Mouse (Mus musculus): Measurements from ENCODE around the gene Ano3.

The Ano3 gene

DNA sequence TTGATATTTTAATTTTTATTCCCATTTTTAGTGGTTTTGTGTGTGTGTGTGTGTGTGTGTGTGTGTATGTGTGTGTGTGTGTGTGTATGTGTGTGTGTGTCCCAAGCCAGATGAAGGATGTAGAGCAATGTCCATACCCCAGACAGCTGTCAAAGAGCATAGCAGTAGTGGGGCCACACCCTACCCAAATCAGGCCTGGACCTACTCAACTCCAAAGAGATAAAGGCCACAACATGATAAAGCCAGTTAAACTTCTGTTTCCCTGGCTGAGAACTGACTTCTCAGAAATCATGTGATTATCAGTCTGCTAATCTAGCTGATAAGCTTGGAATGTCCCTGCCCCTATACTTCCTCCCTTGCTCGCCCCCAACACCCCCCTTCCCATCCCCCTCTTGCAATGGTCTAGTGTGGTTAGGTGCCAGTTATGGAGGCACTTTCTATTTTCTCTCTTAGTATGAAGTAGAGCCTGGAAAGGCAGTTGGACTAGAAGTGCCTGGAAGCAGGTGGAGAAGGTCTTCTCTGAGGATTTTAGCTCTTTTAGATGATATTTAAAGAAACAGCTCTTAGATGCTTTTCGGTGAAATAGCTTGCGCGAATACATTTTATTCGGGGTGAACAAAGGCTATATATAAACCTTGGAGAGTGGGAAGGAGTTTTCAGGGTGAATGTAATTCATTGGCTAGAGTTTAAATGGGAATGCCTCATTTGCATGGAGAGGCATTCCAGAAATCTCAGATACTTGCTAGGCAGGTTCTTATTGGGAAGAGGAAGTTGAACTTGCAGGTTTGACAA, 144.2 kb downstream of the Ano3 start:
- DNase-seq: peak in 1 of 2 experiments; percentile 10

DNA sequence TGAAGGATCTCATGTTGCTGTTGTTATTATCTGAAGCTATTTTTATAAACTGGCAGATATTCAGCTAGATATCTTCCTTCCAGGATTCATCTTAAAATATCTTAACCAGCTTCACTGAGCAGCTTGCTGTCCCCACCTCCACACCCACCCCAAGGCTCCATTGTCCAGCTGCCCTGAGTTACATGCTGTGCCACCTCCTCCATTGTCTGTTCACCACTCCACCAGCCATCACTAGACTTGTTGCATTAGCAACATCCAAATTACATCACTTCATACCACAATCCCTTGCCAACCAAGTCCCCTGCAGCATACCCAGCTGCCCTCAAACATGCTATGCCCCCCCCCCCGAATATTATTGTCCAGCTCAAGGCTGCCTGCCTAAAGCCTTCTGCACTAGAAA, 154.8 kb downstream of the Ano3 start:
- no peak for DNase-seq

DNA sequence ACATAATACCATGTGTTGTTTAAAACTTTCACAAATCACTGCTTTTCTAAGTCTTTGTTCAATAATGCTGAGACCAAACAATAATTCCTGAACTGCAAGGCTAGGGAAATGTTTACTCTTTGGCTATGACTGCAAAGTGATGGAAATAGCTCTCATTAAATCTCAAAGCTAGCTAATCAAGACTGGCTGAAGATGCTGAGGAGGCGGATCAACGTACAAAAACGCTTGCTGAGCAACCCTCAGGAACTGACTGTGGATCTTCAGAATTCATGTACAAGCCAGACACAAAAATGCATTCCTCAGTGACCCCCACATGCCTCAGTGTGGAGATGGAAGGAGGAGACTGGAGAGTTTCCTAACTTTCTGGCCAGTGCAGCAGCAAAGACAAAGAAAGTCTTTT, 155.3 kb downstream of the Ano3 start:
- DNase-seq: no peak

DNA sequence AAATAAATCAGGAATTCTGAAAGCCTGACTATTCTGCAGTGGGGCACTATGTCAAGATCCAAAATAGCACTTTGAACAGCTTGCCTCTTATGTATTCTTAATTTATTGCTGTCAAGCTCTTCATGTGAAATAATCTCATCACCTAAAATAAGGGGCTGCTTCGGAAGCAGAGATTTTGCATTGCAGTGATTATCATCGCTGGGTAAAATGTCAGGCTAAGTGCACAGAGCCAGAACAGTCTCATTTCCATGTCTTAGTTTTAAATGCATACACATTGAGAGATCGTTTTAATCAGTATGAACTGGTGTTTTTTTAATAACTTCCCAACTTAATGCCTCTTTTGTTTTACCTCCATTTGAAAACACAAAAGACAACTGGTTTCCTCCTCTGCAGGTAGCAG, 163.3 kb downstream of the Ano3 start:
- DNase-seq: no peak

DNA sequence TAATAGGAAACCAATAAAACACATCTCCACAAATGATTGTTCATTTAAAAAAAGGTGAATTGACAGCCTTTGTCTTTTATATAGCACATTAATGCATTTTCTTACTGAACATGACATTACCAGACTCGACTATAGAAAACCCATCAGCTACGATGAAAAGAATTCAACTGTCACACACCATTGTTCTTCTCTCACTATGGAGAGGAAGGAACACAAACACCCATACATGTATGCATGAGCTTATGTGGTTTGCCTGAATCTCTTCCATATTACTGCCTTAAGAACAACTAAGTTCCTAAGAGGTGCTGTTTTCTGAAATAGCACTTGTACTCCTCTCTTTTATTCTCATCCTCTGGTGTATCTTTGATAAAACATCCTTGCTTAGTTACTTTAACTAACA, 191.3 kb downstream of the Ano3 start:
- DNase-seq: no peak

DNA sequence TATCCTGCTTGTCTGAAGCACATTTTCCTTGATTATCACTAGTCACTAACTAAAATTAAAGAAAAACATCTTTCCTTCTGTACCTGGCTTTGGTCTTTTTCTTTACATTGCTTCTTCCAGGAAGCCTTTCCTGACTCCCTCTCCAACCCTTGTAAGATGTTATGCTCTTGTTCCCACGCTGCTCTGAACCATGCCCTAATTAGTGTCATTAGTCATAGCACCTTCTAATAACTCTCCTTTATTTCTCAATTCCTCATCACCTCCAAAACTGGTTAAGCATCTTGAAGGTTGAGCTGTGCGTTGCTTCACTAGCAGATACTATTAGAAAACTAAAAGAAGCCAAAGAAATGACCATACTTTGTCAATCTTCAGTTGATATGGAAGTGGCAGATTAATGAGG, 193.2 kb downstream of the Ano3 start:
- no peak for DNase-seq

DNA sequence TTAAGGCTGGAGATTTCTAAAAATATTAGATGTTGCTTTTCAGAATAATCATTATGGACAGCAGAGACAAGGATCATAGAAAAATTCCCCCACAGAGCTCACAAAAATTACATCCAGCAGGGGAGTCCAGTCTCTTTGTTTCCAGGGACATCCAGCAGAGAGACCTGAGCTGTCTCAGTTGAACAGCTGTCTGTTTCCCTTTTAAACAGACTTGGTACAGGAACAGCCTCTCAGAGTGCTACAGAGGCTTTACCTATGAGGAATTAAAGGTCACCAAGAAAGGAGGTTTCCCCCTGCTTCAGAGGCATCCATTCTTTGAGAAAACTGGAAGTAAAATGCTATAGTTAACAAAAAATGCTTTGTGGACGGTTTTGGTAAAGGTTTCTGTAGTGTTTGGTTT, 210.2 kb downstream of the Ano3 start:
- DNase-seq: no peak

DNA sequence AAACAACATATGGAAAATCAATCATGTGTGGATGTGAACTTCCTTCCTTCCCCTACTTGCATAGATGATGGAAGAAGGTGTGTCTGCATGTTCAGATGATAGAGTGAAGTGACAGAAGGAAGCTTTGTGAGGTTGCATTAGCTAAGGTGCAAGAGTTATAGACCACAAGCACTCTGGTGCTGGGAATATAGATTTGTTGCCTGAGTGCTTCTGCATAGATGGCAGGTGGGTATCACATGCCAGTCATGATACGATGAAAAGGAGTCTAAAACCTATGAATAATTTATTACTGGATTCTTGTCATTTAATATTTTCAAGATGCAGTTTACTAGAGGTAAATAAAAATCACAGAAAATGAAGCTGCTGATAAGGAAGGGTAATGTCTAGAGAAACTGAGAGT, 210.9 kb downstream of the Ano3 start:
- DNase-seq: no peak

DNA sequence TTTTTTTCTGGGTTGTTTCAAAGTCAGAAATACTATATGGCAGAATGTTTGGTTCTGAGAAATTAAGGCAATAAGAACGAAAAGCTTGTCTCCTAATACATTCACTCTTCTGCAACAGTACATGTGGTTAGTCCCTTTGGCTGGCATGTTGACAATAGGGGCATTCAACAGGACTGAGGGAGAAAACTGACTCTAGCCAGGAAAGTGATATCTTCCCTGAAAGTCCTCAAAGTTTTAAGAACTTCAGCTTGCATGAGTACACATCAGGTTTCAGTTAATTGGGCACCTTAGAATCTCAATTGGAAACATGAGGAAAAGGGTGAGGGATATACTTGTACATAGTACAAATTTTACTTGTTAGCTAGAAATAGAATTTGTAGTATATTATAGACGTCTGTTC, 212.7 kb downstream of the Ano3 start:
- no peak for DNase-seq

DNA sequence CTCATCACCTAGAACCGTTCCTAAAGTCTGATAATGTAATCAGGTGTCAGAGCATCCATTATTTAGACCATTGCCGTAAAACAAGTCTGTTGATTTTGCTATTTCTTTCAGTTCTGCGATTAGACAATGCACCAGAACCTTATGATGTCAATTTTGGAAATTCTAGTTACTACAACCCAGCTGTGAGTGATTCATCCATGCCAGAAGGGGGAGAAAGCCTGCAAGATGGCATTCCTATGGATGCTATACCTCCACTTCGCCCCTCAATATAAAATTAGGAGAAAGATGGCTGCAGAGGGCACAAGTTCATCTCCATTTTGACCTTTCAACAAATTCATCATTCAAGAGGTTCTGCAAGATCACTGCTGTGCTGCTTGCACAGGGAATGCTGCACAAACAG, 213.5 kb downstream of the Ano3 start:
- no peak for DNase-seq

DNA sequence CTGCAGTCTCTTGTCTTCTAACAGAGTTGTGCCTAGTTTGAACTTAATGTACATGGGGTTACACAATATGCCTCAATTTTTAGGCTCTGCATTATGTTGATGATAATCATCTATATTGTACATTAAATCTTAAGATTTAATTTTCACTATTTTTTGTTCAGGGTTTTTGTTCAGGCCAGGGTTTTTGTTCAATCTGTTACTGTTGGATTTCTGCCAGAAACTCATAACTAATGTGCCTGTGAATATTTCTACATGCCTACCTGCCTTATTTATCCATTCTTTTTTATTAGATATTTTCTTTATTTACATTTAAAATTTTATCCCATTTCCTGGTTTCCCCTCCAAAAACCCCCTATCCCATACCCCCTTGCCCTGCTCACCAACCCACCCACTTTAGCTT, 224.6 kb downstream of the Ano3 start:
- DNase-seq: no peak

DNA sequence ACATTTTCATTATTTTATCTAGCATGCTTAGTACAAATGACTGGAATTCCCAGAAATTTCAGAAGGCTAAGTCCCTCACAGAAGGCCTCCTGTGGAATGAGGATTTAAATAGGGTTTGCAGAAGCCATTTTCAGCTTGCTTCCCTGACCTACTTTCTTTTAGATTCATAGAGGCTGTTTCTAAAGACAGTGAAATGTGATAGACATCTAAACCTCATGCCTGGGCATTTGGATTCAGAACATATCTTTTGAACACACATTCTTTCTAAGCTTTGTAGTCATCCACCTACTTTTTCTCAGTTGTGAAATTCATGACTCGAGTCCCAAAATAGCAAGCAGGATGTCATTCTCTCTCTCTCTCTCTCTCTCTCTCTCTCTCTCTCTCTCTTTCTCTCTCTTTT, 228.5 kb downstream of the Ano3 start:
- DNase-seq: no peak

DNA sequence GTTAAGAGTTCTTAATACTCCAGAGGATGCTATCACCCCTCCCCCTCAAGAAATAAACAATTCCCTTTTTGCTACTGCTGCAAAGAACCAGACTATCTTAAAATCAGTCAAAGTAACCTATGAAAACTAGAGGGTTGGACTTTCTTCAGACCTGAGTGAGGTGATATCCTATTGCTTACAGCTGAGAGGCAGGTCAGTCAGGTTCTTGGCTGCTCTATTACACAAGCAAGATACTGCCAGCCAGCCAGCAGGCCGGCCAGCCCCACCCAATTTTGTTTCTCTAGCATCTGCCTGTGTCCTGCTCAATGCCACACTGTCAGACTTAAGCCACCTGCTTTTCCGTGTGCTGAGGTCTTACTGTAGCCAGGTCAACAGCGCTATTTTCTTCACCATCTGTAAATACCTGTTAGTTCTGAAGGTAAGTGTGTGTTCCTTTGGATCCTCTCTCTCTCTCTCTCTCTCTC, 229.4 kb downstream of the Ano3 start, which contains the start of gene Muc15:
Gene Muc15 (plus strand): TSS at position 51 of the 464 bp plus-strand sequence.
- DNase-seq: no peak

DNA sequence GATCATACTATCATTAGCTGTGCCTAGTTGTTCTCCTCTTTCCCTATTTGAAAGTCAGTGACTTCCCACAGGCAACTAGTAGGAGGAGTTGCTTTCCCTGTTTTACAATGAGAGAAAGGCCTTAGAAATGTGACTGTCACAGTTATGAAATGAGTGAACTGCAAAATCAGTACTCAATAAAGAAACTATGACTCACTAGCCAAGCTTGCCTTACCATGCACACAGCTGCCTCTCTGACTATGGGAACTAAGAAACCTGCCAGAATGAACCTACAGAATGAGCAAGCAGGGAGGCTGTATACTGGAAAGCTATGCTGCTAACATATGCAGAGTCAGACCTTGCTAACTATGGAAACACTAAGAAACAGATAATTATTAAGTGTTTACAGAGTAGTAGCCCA, 231.7 kb downstream of the Ano3 start:
- DNase-seq: no peak

DNA sequence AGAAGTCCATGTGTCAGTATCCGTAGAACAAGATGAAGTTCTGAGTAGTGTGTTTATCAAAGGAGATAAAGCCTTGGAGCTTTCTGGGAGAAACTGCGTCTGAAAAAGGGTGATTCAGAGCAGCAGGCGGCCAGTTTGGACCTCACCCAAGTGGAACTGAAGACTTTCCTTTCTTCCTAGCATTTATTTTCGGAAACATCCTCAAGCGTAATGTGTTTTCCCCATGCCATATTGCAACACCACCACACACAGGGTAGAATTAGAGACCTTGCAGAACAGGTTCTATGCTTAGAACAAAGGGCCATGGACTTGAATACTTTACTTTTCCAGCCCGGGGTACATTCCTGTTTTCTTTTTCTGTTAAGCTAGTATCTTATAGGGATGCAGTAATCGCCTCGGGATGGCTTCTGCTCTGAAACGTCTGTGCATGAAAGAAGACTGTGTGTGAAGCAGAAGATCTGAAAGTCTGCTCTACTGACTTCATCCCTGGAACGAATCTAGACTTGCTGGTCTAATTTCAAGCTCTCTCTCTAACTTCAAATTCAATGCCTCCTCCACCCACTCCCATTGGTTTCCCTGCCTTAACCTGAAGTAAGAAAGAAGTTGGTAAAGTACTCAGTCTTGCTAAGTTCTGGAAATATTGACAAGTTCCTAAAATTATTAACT, 240.5 kb downstream of the Ano3 start:
- no peak for DNase-seq

DNA sequence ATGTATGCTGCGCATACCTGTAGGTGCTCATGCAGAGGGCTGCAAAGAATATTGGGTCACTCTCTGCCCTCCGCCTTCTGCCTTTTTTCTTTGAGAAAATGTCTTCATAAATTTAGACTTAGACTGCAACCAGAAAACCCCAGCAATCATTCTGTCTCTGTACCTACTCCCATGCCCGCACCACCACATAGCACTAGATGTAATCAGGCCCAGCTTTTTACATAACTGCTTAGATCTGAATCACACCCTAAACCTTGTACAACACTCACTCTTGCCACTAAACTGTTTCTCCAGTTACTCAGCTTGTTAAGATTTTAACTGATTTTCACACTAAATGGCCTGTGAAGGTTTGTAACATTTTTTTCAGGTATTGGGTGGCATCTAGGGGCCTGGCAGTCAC, 241.3 kb downstream of the Ano3 start:
- no peak for DNase-seq

DNA sequence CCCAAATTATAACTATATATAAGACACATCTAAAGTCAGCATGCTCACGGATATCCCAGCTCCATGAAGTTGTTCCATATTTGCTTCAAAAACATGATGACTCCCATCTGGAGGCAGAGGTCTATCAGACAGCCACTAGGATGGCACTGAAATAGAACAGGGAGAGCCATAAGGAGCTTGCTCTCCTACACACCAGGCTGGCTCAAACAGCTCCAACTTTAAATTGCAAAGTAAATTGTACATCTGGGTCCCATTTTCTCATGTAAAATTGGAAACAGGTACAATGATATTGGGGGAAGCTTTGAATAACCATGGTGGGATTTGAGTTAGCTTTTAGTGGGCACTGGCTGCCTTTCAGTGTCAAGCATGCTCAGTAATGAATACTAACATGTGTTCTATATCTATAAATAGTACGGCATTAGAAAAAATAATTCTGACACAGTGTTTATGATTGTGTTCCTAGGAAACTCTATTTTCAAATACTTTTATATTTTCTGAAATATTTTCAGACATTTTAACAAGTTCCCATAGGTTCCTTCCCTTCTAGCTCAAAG, 279.6 kb downstream of the Ano3 start:
- no peak for DNase-seq

DNA sequence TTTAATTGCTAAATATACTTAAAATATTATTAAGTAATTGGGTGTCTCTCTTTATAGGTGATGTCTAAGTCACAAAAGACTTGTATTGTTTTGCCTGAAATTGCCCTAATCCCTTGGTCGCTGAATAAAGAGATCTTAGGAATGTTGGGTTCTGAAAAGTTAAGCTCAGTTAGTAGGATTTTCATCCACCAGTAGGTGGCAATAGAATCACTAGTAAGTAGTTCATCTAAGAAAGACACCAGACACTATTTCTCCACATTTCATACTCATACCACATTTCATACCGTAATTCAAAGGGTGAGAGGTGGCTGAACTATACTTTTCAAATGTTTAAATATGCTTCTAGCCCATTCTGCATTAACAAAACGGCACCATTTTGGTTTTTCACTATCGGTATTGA, 287.4 kb downstream of the Ano3 start:
- no peak for DNase-seq

DNA sequence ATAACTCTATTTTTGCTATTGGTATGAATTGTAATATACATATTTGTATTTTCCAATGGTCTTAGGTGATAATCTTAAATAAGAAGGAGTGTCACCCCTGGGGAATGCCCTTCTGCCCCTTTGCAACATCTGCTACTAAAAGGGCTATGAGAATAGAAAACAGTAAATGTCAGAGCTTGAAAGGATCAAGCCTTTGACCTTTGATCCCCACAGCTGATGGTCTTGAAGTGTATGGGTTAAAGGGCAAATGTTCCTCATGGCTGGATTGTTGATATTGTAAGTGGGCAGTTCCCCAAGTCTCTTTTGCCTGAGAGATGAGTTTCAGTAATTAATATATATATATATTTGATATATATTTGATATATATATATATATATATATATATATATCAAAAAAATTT, 305.9 kb downstream of the Ano3 start:
- DNase-seq: no peak

DNA sequence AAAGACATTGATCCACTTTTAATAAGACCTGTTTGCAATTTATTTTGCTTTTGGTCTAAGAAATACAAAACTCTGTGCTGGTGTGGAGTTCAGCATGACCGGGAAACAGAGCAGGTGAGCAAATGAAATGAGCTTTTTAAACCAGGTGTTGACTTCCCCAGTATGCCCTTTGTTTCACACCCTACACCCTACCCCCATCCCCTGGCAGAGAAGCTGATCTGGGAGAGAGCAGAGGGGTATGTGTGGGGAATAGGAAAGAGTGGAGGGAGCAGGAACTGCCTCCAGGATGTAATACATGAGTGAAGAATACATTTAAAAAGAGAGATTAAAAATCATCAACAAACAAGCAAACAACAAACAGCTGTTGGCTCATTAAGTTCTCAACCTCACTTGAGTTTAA, 306.4 kb downstream of the Ano3 start:
- DNase-seq: no peak

Measured in kidney, adult 8-10 months (tissue).